Mouse (Mus musculus) ES-Bruce4 (cell line): ENCODE measurements around the gene Msrb3. TPM values are rescaled to one million over a fixed set of nuclear protein-coding genes. Genes with fewer than 3 reads are reported as not detected.

Source experiments
- H3K27ac ChIP-seq: 2 replicates; pipeline ENCODE4 v1.5.1; 2012; ENCODE audit warnings: low read length, inconsistent platforms; ENCODE audit not compliant: insufficient read depth
- H3K27me3 ChIP-seq: 2 replicates; pipeline ENCODE4 v1.6.1; 2012; ENCODE audit warnings: mild to moderate bottlenecking, low read length, inconsistent platforms; ENCODE audit not compliant: control insufficient read depth, poor library complexity, insufficient read depth, severe bottlenecking
- H3K36me3 ChIP-seq: 2 replicates; pipeline ENCODE4 v1.6.1; 2012; ENCODE audit warnings: inconsistent platforms, mild to moderate bottlenecking, low read length, moderate library complexity; ENCODE audit not compliant: control insufficient read depth, poor library complexity, insufficient read depth, severe bottlenecking
- H3K4me1 ChIP-seq: one replicate; pipeline ENCODE4 v1.8.1; 2011; ENCODE audit warnings: low read length; ENCODE audit not compliant: control insufficient read depth, insufficient read depth
- H3K4me3 ChIP-seq: 2 replicates; pipeline ENCODE4 v1.5.1; 2011; ENCODE audit warnings: low read depth, mild to moderate bottlenecking, low read length
- H3K9ac ChIP-seq: 2 replicates; pipeline ENCODE4 v1.6.1; 2012; ENCODE audit warnings: low read depth, mild to moderate bottlenecking, inconsistent platforms; ENCODE audit not compliant: poor library complexity, severe bottlenecking
- H3K9me3 ChIP-seq: replicated peaks from 2 replicates; pipeline ENCODE4 v1.6.1; 2012; ENCODE audit warnings: mild to moderate bottlenecking, low read length, inconsistent platforms; ENCODE audit not compliant: control insufficient read depth, poor library complexity, insufficient read depth, severe bottlenecking
- CTCF ChIP-seq: IDR thresholded peaks from one replicate; pipeline ENCODE4 v1.8.1; 2011; ENCODE audit warnings: low read depth, low read length
- EP300 ChIP-seq: IDR thresholded peaks from 2 replicates; pipeline ENCODE4 v1.6.1; 2011; ENCODE audit warnings: low read depth, low read length; ENCODE audit not compliant: insufficient read depth
- POLR2A ChIP-seq: IDR thresholded peaks from one replicate; pipeline ENCODE4 v1.8.1; 2011; ENCODE audit warnings: low read length; ENCODE audit not compliant: insufficient read depth
- polyA plus RNA-seq: library from polyadenylated mRNA; stranded (reverse); fragments of >200 nt; gene quantifications from 2 replicates; pipeline ENCODE4 v1.2.4, GENCODE M21; 2011; ENCODE audit warnings: low read depth; ENCODE audit not compliant: missing spikeins, insufficient read depth, insufficient read length

Msrb3 gene
- polyA plus RNA-seq, 1 experiment: 2.6 TPM

- no peaks in the 10 kb centered on the region for H3K36me3 ChIP-seq
- H3K9me3 ChIP-seq: no peaks in the 10 kb centered on the region
Observed at GRCm38 (mm10) chr10:120861674-120862073, 37.2 kb downstream of the Msrb3 start.

GRCm38 (mm10) chr10:120861194-120861593, 37.7 kb downstream of the Msrb3 start:
- Histone ChIP-seq H3K27me3 (no peaks in the 10 kb centered on the region), H3K4me1 (peaks cover 3% of the 10 kb centered on the region), H3K27ac (no peak overlapping the region), H3K9ac (no peak overlapping the region), H3K9me3 (no peaks in the 10 kb centered on the region), H3K36me3 (no peaks in the 10 kb centered on the region), H3K4me3 (no peak overlapping the region)
- TF ChIP-seq CTCF (peak; percentile 60), EP300 (no peak)

More at GRCm38 (mm10) chr10:120861674-120862073, 37.2 kb downstream of the Msrb3 start:
- TF ChIP-seq POLR2A (no peak), CTCF (no peak), EP300 (no peak)
- Histone ChIP-seq H3K9ac (no peak overlapping the region), H3K27me3 (no peaks in the 10 kb centered on the region), H3K4me1 (peaks cover 3% of the 10 kb centered on the region), H3K4me3 (no peak overlapping the region), H3K27ac (no peak overlapping the region)

- Histone ChIP-seq H3K4me3 (peak overlapping the region; percentile 60), H3K9me3 (no peaks in the 10 kb centered on the region), H3K27me3 (no peaks in the 10 kb centered on the region), H3K27ac (no peak overlapping the region), H3K4me1 (peaks cover 3% of the 10 kb centered on the region), H3K9ac (no peak overlapping the region), H3K36me3 (no peaks in the 10 kb centered on the region)
- TF ChIP-seq CTCF (peak; percentile 61), POLR2A (no peak)
Observed at GRCm38 (mm10) chr10:120857531-120858001, 41.3 kb downstream of the Msrb3 start.

GRCm38 (mm10) chr10:120854329-120854728, 44.6 kb downstream of the Msrb3 start:
- TF ChIP-seq CTCF (no peak), EP300 (no peak), POLR2A (no peak)
- Histone ChIP-seq H3K27ac (no peak overlapping the region), H3K4me3 (no peak overlapping the region), H3K36me3 (no peaks in the 10 kb centered on the region), H3K27me3 (no peaks in the 10 kb centered on the region), H3K9ac (no peak overlapping the region), H3K9me3 (no peaks in the 10 kb centered on the region), H3K4me1 (peaks cover 3% of the 10 kb centered on the region)

GRCm38 (mm10) chr10:120853816-120854215, 45.1 kb downstream of the Msrb3 start:
- Histone ChIP-seq H3K9ac (no peak overlapping the region), H3K27ac (no peak overlapping the region)

GRCm38 (mm10) chr10:120851196-120851781, 47.6 kb downstream of the Msrb3 start:
- Histone ChIP-seq H3K36me3 (no peaks in the 10 kb centered on the region), H3K27ac (no peak overlapping the region), H3K9ac (peak overlapping the region; percentile 1; the same call in 1 of the 2 replicates), H3K4me1 (no peaks in the 10 kb centered on the region), H3K9me3 (no peaks in the 10 kb centered on the region), H3K4me3 (peak overlapping the region; percentile 36), H3K27me3 (no peaks in the 10 kb centered on the region)
- no peak for TF ChIP-seq CTCF
- no peak for TF ChIP-seq EP300
- TF ChIP-seq POLR2A: no peak

More at GRCm38 (mm10) chr10:120853816-120854215, 45.1 kb downstream of the Msrb3 start:
- Histone ChIP-seq H3K27me3 (no peaks in the 10 kb centered on the region), H3K9me3 (no peaks in the 10 kb centered on the region), H3K4me3 (no peak overlapping the region), H3K4me1 (peaks cover 3% of the 10 kb centered on the region), H3K36me3 (no peaks in the 10 kb centered on the region)
- TF ChIP-seq EP300 (no peak), POLR2A (no peak)
